In the genomic region with DNA sequence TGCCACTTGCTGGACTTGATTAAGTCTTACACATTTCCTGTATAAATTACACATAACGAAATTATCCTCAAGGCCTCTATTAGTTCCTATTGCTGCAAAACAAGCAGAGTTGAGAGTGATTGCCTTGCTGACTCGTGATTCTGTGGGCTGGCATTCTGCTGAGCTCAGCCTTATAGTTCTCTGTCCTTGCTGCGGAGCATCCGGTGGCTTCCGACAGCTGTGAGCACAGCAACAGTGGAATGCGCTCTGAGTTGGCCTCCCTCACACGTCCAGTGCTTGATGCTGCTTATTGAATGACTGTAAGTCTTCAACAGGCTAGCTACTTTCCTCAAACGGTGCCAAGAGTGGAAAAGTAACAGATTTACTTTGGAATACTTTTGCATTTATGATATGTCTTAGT, we compare ENCODE assay signal across 12 mouse cellular contexts. TPM values are rescaled to one million over a fixed set of nuclear protein-coding genes. Genes with fewer than 3 reads are reported as not detected.
A peak's percentile ranks its signal among the peaks of the same experiment; 100 is the strongest.
DNase-seq lines count a peak whose midpoint lies in the region; ATAC-seq and TF ChIP-seq lines count a peak whose summit lies in the region.
"Had no signal": no experiment of that assay in that cellular context is flagged by ENCODE, and none has a peak within 500 bp of the region (broad histone marks: within the 10 kb centered on the region; RNA-seq: fewer than 3 reads in every experiment).

No protein-coding gene starts in this region.

- no peak overlapping the region for H3K9ac ChIP-seq in lung, embryonic 14.5 days
- H3K9ac ChIP-seq in kidney, postnatal 0 days (ENCODE audit: low read depth, low read length) = no peak overlapping the region
- H3K9ac ChIP-seq: heart, embryonic 15.5 days; hindbrain, embryonic 13.5 days had no signal

- WGBS in lung, embryonic 14.5 days = 40% methylated on average over 8 of the region's 8 CpGs
- WGBS in kidney, postnatal 0 days = 36% methylated on average over 8 of the region's 8 CpGs

- H3K27me3 ChIP-seq in lung, embryonic 14.5 days (ENCODE audit: insufficient read depth, low read length) = no peaks in the 10 kb centered on the region
- H3K27me3 ChIP-seq in kidney, postnatal 0 days (ENCODE audit: insufficient read depth, low read length) = no peaks in the 10 kb centered on the region
- H3K27me3 ChIP-seq: heart, embryonic 15.5 days; hindbrain, embryonic 13.5 days had no signal

- H3K9me3 ChIP-seq in lung, embryonic 14.5 days (ENCODE audit: low read depth, low read length) = peaks cover 9% of the 10 kb centered on the region; the same call in 1 of the 2 replicates
- no peaks in the 10 kb centered on the region for H3K9me3 ChIP-seq in kidney, postnatal 0 days (replicated peaks; ENCODE audit: low read length)
- H3K9me3 ChIP-seq: heart, embryonic 15.5 days; hindbrain, embryonic 13.5 days had no signal

- no peaks in the 10 kb centered on the region for H3K4me1 ChIP-seq in lung, embryonic 14.5 days (ENCODE audit: insufficient read depth)
- no peaks in the 10 kb centered on the region for H3K4me1 ChIP-seq in kidney, postnatal 0 days (replicated peaks; ENCODE audit: insufficient read depth, low read length)
- H3K4me1 ChIP-seq: heart, embryonic 15.5 days; hindbrain, embryonic 13.5 days had no signal

- no peak overlapping the region for H3K4me2 ChIP-seq in lung, embryonic 14.5 days
- no peak overlapping the region for H3K4me2 ChIP-seq in kidney, postnatal 0 days (ENCODE audit: low read length)
- H3K4me2 ChIP-seq: heart, embryonic 15.5 days; hindbrain, embryonic 13.5 days; midbrain, embryonic 11.5 days had no signal

- TF ChIP-seq CTCF in lung, embryonic 14.5 days (IDR thresholded peaks at IDR 0.05; ENCODE audit: low read depth) = no peak
- TF ChIP-seq CTCF in kidney, postnatal 0 days (IDR thresholded peaks at IDR 0.05; ENCODE audit: low read depth) = no peak

- H3K4me3 ChIP-seq in lung, embryonic 14.5 days (ENCODE audit: low read depth, low read length) = no peak overlapping the region
- H3K4me3 ChIP-seq in kidney, postnatal 0 days (replicated peaks; ENCODE audit: low read depth, low read length) = no peak overlapping the region
- H3K4me3 ChIP-seq: heart, embryonic 15.5 days; hindbrain, embryonic 13.5 days had no signal

- peak; percentile 45 for DNase-seq in heart, adult 11 months
- DNase-seq in heart, adult 9 months (ENCODE audit: low spot score in 2 of 2) = no peak
- peak; percentile 77 for DNase-seq in lung, embryonic 14.5 days
- DNase-seq in lung, adult 18-20 months = no peak
- DNase-seq in kidney, postnatal 0 days (ENCODE audit: low spot score) = peak; percentile 64
- peak; percentile 26 to 75 for DNase-seq in lung, postnatal 4 days
- no peak for DNase-seq in spleen, postnatal 10 days (ENCODE audit: low spot score in 2 of 2)
- DNase-seq: cerebellum, adult 9-10 months had no signal

- no peaks in the 10 kb centered on the region for H3K36me3 ChIP-seq in lung, embryonic 14.5 days (ENCODE audit: insufficient read depth)
- H3K36me3 ChIP-seq in kidney, postnatal 0 days (ENCODE audit: insufficient read depth, low read length) = no peaks in the 10 kb centered on the region
- H3K36me3 ChIP-seq: heart, embryonic 15.5 days; hindbrain, embryonic 13.5 days had no signal

- peak; percentile 80 for ATAC-seq in lung, embryonic 14.5 days (ENCODE audit: insufficient read depth)
- ATAC-seq in kidney, postnatal 0 days (replicated peaks; ENCODE audit: low FRiP score, low read depth) = no peak; the same call in 1 of the 2 replicates
- ATAC-seq: CD4-positive, CD25-positive, alpha-beta regulatory T cell, adult 4 months had no signal

- no peak overlapping the region for H3K27ac ChIP-seq in lung, embryonic 14.5 days (ENCODE audit: low read depth)
- H3K27ac ChIP-seq in kidney, postnatal 0 days = no peak overlapping the region
- H3K27ac ChIP-seq: heart, embryonic 15.5 days; hindbrain, embryonic 13.5 days had no signal

RNA-seq across cellular contexts. Expression of a gene that starts 40.0 kb away (rescaled TPM):
- polyA plus RNA-seq in lung, embryonic 14.5 days (2014; fragmentation: Nextera tagmentation; extraction: Ambion mirVana) = 140 and 147 TPM in 2 replicates
- polyA plus RNA-seq in kidney, postnatal 0 days (2015; fragmentation: Nextera tagmentation; extraction: Ambion mirVana) = 24.1 and 24.5 TPM in 2 replicates
- polyA plus RNA-seq: CD4-positive, CD25-positive, alpha-beta regulatory T cell, adult 4 months had no signal

Comparison
In these comparisons a context has a peak if more than half of its experiments do, and no peak if none do; other contexts are left out.
1. DNase-seq: peak in heart, adult 11 months (single experiment), lung, embryonic 14.5 days (single experiment), kidney, postnatal 0 days (single experiment) and lung, postnatal 4 days (2 of 2); none in heart, adult 9 months (0 of 2), lung, adult 18-20 months (0 of 2) and spleen, postnatal 10 days (0 of 2).